Mouse (Mus musculus): ENCODE measurements around the gene Upf2.

DNA sequence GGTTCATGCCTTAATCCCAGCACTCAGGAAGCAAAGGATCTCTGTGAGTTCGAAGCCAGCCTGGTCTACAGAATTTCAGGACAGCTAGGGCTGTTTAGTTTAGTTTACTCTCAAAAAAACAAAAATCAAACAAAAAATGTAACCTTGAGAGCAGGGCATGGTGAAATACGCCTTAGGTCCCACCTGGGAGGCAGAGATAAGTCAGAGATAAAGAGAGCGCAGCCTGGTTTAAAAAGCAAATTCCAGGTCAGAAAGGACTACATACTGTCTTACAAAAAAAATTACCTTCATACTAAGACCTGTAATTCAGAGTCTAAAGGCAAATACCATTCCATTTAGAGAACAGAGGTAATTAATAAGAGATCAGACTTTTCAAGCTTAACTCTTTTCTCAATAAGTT, 11.9 kb upstream of the Upf2 start:
- TF ChIP-seq POLR2A (IDR thresholded peaks at IDR 0.05; ENCODE audit: control insufficient read depth, low read depth, low read length) (no peak), CTCF (IDR thresholded peaks at IDR 0.05; ENCODE audit: control insufficient read depth, insufficient read depth, insufficient replicate concordance, low read depth, low read length) (no peak)
